Mouse (Mus musculus): ENCODE measurements around the gene Rbm47. TPM values are rescaled to one million over a fixed set of nuclear protein-coding genes. Genes with fewer than 3 reads are reported as not detected.

Rbm47 gene
- polyA plus RNA-seq (2015; fragmentation: Nextera tagmentation; extraction: Ambion mirVana): 2.0 and 3.0 TPM in 2 replicates

DNA sequence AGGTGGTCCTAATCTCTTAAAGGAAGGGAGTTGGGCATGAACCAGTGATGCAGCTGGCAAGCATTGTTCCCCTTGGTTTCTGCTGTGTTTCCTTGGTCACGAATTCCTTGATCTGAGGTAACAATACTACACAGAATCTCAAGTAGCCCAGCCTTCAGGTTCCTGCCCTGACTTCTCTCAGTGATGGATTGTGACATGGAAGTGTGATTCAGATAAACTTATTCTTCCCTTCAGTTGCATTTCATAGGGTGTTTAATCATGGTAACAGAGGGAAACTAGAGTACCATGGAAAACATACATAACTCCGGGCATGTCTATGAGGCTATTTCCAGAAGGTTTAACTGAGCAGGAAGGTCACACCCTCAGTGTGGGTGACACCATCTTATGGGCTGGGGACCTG is at the start of gene Rbm47:
Gene Rbm47 (minus strand): TSS at position 101 of the 400 bp plus-strand sequence.
- Histone ChIP-seq H3K4me1 (replicated peaks; ENCODE audit: control insufficient read depth, insufficient read depth, low read length) (no peaks in the 10 kb centered on the region), H3K36me3 (ENCODE audit: control insufficient read depth, insufficient read depth) (no peaks in the 10 kb centered on the region), H3K4me3 (replicated peaks; ENCODE audit: low read length) (no peak within 1 kb of the TSS), H3K27ac (ENCODE audit: low read length) (no peak within 1 kb of the TSS), H3K9ac (replicated peaks; ENCODE audit: low read depth, low read length) (no peak within 1 kb of the TSS), H3K9me3 (ENCODE audit: control insufficient read depth, low read length) (no peaks in the 10 kb centered on the region), H3K27me3 (replicated peaks; ENCODE audit: control insufficient read depth, insufficient read depth, low read length) (no peaks in the 10 kb centered on the region), H3K4me2 (ENCODE audit: low read length) (peak within 1 kb of the TSS; percentile 36)
- no peak for ATAC-seq
- 87% methylated on average over 2 of the region's 2 CpGs for WGBS

DNA sequence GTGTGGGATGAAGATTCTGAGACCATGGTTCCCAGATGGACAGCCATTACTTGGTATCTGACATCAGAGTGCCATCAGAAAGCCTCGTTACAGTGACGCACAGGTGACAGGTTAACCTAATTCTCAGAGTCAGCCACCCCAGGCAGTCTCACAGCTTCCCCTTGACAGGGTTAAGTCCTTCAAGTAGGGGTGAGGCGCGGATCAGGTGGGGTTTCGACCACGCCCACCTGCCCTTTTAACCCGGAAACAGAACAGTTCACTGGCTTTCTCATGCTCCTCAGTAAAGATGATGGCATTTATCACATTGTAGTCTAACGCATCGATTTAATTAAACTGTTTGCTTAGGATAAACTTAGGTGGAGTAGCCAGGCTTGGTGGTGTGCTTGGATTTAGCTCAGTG is 47.7 kb upstream of the Rbm47 start:
- Histone ChIP-seq H3K27ac (ENCODE audit: low read length) (no peak overlapping the region), H3K4me1 (replicated peaks; ENCODE audit: control insufficient read depth, insufficient read depth, low read length) (peaks cover 22% of the 10 kb centered on the region), H3K9me3 (ENCODE audit: control insufficient read depth, low read length) (no peaks in the 10 kb centered on the region), H3K4me3 (replicated peaks; ENCODE audit: low read length) (no peak overlapping the region), H3K36me3 (ENCODE audit: control insufficient read depth, insufficient read depth) (no peaks in the 10 kb centered on the region), H3K9ac (replicated peaks; ENCODE audit: low read depth, low read length) (no peak overlapping the region), H3K27me3 (replicated peaks; ENCODE audit: control insufficient read depth, insufficient read depth, low read length) (no peaks in the 10 kb centered on the region), H3K4me2 (ENCODE audit: low read length) (no peak overlapping the region)
- WGBS: 82% methylated on average over 9 of the region's 9 CpGs
- ATAC-seq: no peak

DNA sequence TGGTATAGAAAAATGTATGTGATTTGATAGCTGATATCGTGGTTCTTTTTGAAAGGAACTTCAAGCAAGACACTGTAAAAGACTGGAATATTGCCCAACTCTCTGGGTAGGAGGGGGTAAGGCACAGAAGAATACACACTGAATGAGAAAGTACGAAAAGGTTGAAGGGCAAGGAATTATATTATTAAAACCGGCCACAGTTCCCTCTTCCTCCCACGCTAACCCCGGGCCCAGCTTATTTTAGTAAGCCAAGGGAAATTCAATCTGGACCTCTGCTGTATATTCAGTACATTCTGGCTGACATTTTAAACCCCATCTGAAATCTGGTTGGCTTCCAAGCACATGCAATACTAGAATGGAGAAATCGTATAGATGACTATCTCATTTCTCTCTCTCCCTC is 46.8 kb upstream of the Rbm47 start:
- 58% methylated on average over 6 of the region's 6 CpGs for WGBS
- Histone ChIP-seq H3K27ac (ENCODE audit: low read length) (no peak overlapping the region), H3K9ac (replicated peaks; ENCODE audit: low read depth, low read length) (no peak overlapping the region), H3K36me3 (ENCODE audit: control insufficient read depth, insufficient read depth) (no peaks in the 10 kb centered on the region), H3K9me3 (ENCODE audit: control insufficient read depth, low read length) (no peaks in the 10 kb centered on the region), H3K4me3 (replicated peaks; ENCODE audit: low read length) (no peak overlapping the region), H3K27me3 (replicated peaks; ENCODE audit: control insufficient read depth, insufficient read depth, low read length) (no peaks in the 10 kb centered on the region), H3K4me1 (replicated peaks; ENCODE audit: control insufficient read depth, insufficient read depth, low read length) (peaks cover 22% of the 10 kb centered on the region), H3K4me2 (ENCODE audit: low read length) (no peak overlapping the region)
- no peak; the same call in 1 of the 2 replicates for ATAC-seq

- ATAC-seq: no peak
- H3K27me3 ChIP-seq (replicated peaks; ENCODE audit: control insufficient read depth, insufficient read depth, low read length): no peaks in the 10 kb centered on the region
- no peak overlapping the region for H3K27ac ChIP-seq (ENCODE audit: low read length)
- H3K4me2 ChIP-seq (ENCODE audit: low read length): no peak overlapping the region
- peaks cover 22% of the 10 kb centered on the region for H3K4me1 ChIP-seq (replicated peaks; ENCODE audit: control insufficient read depth, insufficient read depth, low read length)
- WGBS: 79% methylated on average over 10 of the region's 10 CpGs
- no peaks in the 10 kb centered on the region for H3K36me3 ChIP-seq (ENCODE audit: control insufficient read depth, insufficient read depth)
- H3K4me3 ChIP-seq (replicated peaks; ENCODE audit: low read length): no peak overlapping the region
- no peak overlapping the region for H3K9ac ChIP-seq (replicated peaks; ENCODE audit: low read depth, low read length)
- H3K9me3 ChIP-seq (ENCODE audit: control insufficient read depth, low read length): no peaks in the 10 kb centered on the region
These were observed 42.8 kb upstream of the Rbm47 start for GRCm38 (mm10) chr5:66215569-66216277.

DNA sequence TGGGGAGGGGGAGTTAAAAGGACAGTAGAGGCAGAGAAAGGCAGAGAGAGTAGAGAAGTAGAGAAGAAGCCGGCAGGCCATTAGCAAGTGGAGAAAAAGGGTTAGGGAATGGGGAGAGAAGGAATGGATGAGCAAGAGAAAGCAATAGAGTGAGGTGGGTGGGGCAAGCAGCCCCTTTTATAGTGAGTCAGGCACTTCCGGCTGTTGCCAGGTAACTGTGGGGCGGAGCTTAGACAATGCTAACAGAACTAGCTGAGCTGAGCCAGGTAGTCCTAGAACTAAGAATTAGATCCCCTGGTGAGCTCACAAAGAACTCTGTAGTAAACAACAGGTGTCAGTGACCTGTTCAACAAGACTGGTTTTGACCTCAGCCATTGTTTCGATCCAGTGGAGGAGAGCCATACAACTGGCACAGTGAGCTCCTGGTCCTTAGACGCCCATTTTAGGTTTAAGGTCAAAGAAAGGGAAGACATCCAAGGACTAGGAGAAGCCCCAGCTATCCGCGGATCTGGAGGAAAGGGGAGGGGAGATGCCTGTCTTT is 41.5 kb upstream of the Rbm47 start:
- Histone ChIP-seq H3K9ac (replicated peaks; ENCODE audit: low read depth, low read length) (no peak overlapping the region), H3K4me3 (replicated peaks; ENCODE audit: low read length) (no peak overlapping the region), H3K9me3 (ENCODE audit: control insufficient read depth, low read length) (no peaks in the 10 kb centered on the region), H3K36me3 (ENCODE audit: control insufficient read depth, insufficient read depth) (no peaks in the 10 kb centered on the region), H3K27ac (ENCODE audit: low read length) (no peak overlapping the region), H3K27me3 (replicated peaks; ENCODE audit: control insufficient read depth, insufficient read depth, low read length) (no peaks in the 10 kb centered on the region), H3K4me2 (ENCODE audit: low read length) (no peak overlapping the region), H3K4me1 (replicated peaks; ENCODE audit: control insufficient read depth, insufficient read depth, low read length) (peaks cover 13% of the 10 kb centered on the region)
- 51% methylated on average over 7 of the region's 7 CpGs for WGBS
- no peak for ATAC-seq

- no peaks in the 10 kb centered on the region for H3K9me3 ChIP-seq (ENCODE audit: control insufficient read depth, low read length)
- no peak overlapping the region for H3K4me3 ChIP-seq (replicated peaks; ENCODE audit: low read length)
- H3K27me3 ChIP-seq (replicated peaks; ENCODE audit: control insufficient read depth, insufficient read depth, low read length): no peaks in the 10 kb centered on the region
- no peak overlapping the region for H3K27ac ChIP-seq (ENCODE audit: low read length)
- H3K9ac ChIP-seq (replicated peaks; ENCODE audit: low read depth, low read length): no peak overlapping the region
- WGBS: 80% methylated on average over 5 of the region's 5 CpGs
- no peak for ATAC-seq
- no peaks in the 10 kb centered on the region for H3K4me1 ChIP-seq (replicated peaks; ENCODE audit: control insufficient read depth, insufficient read depth, low read length)
- no peaks in the 10 kb centered on the region for H3K36me3 ChIP-seq (ENCODE audit: control insufficient read depth, insufficient read depth)
- no peak overlapping the region for H3K4me2 ChIP-seq (ENCODE audit: low read length)
These were observed 36.7 kb upstream of the Rbm47 start for GRCm38 (mm10) chr5:66209532-66210176.

DNA sequence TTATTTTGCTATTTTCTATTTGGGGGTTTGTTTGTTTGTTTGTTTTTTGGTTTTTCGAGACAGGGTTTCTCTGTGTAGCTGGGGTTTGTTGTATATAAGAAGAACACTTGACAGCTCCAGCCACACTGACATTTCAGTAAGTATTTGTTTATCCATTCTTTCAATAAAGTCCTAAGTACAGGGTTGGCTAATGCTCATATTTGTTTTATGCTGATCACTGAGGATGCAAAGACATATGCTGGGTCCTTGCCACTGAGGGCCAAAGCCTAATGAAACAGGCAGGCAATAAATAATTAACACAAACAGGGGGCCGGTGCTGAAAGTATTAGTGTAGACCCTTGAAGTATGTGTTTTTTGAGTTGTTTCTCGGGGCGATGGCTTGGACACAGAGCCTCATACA is 32.0 kb upstream of the Rbm47 start:
- ATAC-seq: no peak
- Histone ChIP-seq H3K9me3 (ENCODE audit: control insufficient read depth, low read length) (no peaks in the 10 kb centered on the region), H3K9ac (replicated peaks; ENCODE audit: low read depth, low read length) (no peak overlapping the region), H3K36me3 (ENCODE audit: control insufficient read depth, insufficient read depth) (no peaks in the 10 kb centered on the region), H3K27ac (ENCODE audit: low read length) (no peak overlapping the region), H3K4me3 (replicated peaks; ENCODE audit: low read length) (no peak overlapping the region), H3K4me1 (replicated peaks; ENCODE audit: control insufficient read depth, insufficient read depth, low read length) (no peaks in the 10 kb centered on the region), H3K4me2 (ENCODE audit: low read length) (no peak overlapping the region), H3K27me3 (replicated peaks; ENCODE audit: control insufficient read depth, insufficient read depth, low read length) (no peaks in the 10 kb centered on the region)
- 88% methylated on average over 4 of the region's 4 CpGs for WGBS

- no peak overlapping the region for H3K27ac ChIP-seq (ENCODE audit: low read length)
- H3K36me3 ChIP-seq (ENCODE audit: control insufficient read depth, insufficient read depth): no peaks in the 10 kb centered on the region
- H3K27me3 ChIP-seq (replicated peaks; ENCODE audit: control insufficient read depth, insufficient read depth, low read length): no peaks in the 10 kb centered on the region
- no peak overlapping the region for H3K4me3 ChIP-seq (replicated peaks; ENCODE audit: low read length)
- no peak for ATAC-seq
- 84% methylated on average over 1 of the region's 1 CpGs for WGBS
- H3K9me3 ChIP-seq (ENCODE audit: control insufficient read depth, low read length): no peaks in the 10 kb centered on the region
- H3K9ac ChIP-seq (replicated peaks; ENCODE audit: low read depth, low read length): no peak overlapping the region
- H3K4me1 ChIP-seq (replicated peaks; ENCODE audit: control insufficient read depth, insufficient read depth, low read length): no peaks in the 10 kb centered on the region
- no peak overlapping the region for H3K4me2 ChIP-seq (ENCODE audit: low read length)
These were observed 30.5 kb upstream of the Rbm47 start for GRCm38 (mm10) chr5:66203424-66203823.

GRCm38 (mm10) chr5:66200044-66200443 is 27.1 kb upstream of the Rbm47 start:
- Histone ChIP-seq H3K4me3 (replicated peaks; ENCODE audit: low read length) (no peak overlapping the region), H3K4me2 (ENCODE audit: low read length) (no peak overlapping the region), H3K27ac (ENCODE audit: low read length) (no peak overlapping the region), H3K27me3 (replicated peaks; ENCODE audit: control insufficient read depth, insufficient read depth, low read length) (no peaks in the 10 kb centered on the region), H3K4me1 (replicated peaks; ENCODE audit: control insufficient read depth, insufficient read depth, low read length) (no peaks in the 10 kb centered on the region), H3K9ac (replicated peaks; ENCODE audit: low read depth, low read length) (no peak overlapping the region), H3K9me3 (ENCODE audit: control insufficient read depth, low read length) (no peaks in the 10 kb centered on the region), H3K36me3 (ENCODE audit: control insufficient read depth, insufficient read depth) (no peaks in the 10 kb centered on the region)
- WGBS: 75% methylated on average over 10 of the region's 10 CpGs
- ATAC-seq: no peak

Data from forebrain, embryonic 16.5 days (tissue).